Mouse (Mus musculus) bone marrow, adult 2 months (tissue): Measurements from ENCODE around the gene Naa40.

ENCODE experiments used
- CTCF ChIP-seq: fragments of 200-500 bp; IDR thresholded peaks from 2 replicates; pipeline ENCODE4 v1.5.1; 2011; ENCODE audit warnings: low read length, control low read depth; ENCODE audit not compliant: control insufficient read depth, insufficient read depth
- POLR2A ChIP-seq: fragments of 200-500 bp; IDR thresholded peaks from 2 replicates; pipeline ENCODE4 v1.6.1; 2011; ENCODE audit warnings: low read depth, mild to moderate bottlenecking, control low read depth, low read length, borderline replicate concordance; ENCODE audit not compliant: control insufficient read depth

DNA sequence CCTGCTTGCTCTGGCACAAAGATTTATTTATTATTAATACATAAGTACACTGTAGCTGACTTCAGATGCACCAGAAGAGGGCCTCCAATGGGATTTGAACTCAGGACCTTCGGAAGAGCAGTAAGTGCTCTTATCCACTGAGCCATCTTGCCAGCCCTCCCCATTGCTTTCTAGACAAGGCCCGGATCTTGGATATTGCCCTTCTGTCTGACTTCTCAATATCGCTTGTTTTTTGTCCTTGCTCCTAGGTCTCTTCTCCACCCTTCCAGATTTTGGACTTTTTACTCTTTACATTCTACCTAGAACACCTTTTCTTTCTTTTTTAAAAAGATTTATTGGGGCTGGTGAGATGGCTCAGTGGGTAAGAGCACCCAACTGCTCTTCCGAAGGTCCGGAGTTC, 22.2 kb downstream of the Naa40 start:
- TF ChIP-seq CTCF (no peak), POLR2A (no peak)
